Mouse (Mus musculus): ENCODE measurements around the gene Cnpy1. TPM values are rescaled to one million over a fixed set of nuclear protein-coding genes. Genes with fewer than 3 reads are reported as not detected.

The Cnpy1 gene
- polyA plus RNA-seq, 1 experiment, result 2.0 TPM

DNA sequence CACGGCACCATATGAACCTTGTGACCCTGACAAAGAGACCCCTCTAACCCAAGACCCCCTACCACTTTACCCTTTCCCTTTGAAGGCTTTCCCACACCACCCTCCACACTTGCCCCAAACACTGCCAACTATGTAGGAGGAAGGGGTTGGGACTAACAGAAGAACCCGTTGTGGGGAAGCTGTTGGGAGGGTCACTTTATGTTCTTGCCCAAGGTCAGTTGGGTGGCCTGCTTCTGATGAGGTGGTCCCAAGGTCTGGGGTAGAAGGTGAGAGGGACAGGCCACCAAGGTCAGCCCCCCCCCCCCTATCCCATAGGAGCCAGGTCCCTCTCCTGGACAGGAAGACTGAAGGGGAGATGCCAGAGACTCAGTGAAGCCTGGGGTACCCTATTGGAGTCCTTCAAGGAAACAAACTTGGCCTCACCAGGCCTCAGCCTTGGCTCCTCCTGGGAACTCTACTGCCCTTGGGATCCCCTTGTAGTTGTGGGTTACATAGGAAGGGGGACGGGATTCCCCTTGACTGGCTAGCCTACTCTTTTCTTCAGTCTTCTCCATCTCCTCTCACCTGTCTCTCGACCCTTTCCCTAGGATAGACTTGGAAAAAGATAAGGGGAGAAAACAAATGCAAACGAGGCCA is 76.3 kb downstream of the Cnpy1 start:
- H3K27me3 ChIP-seq (ENCODE audit: control insufficient read depth, insufficient read depth, low read length), result peaks cover 87% of the 10 kb centered on the region
- WGBS, result 7% methylated on average over 5 of the region's 5 CpGs
- no peak overlapping the region for H3K4me3 ChIP-seq (ENCODE audit: low read depth, low read length)
- no peaks in the 10 kb centered on the region for H3K36me3 ChIP-seq (ENCODE audit: control insufficient read depth, insufficient read depth, low read length)
- peaks cover 16% of the 10 kb centered on the region for H3K4me1 ChIP-seq (ENCODE audit: control insufficient read depth, insufficient read depth, insufficient read length, low read length)
- H3K27ac ChIP-seq (ENCODE audit: insufficient read depth, low read depth, low read length), result no peak overlapping the region
- TF ChIP-seq CTCF (IDR thresholded peaks at IDR 0.05; ENCODE audit: extremely low read depth, insufficient read length, insufficient replicate concordance, low read depth, low read length) (no peak), POLR2A (IDR thresholded peaks at IDR 0.05; ENCODE audit: low read depth, low read length) (no peak)

DNA sequence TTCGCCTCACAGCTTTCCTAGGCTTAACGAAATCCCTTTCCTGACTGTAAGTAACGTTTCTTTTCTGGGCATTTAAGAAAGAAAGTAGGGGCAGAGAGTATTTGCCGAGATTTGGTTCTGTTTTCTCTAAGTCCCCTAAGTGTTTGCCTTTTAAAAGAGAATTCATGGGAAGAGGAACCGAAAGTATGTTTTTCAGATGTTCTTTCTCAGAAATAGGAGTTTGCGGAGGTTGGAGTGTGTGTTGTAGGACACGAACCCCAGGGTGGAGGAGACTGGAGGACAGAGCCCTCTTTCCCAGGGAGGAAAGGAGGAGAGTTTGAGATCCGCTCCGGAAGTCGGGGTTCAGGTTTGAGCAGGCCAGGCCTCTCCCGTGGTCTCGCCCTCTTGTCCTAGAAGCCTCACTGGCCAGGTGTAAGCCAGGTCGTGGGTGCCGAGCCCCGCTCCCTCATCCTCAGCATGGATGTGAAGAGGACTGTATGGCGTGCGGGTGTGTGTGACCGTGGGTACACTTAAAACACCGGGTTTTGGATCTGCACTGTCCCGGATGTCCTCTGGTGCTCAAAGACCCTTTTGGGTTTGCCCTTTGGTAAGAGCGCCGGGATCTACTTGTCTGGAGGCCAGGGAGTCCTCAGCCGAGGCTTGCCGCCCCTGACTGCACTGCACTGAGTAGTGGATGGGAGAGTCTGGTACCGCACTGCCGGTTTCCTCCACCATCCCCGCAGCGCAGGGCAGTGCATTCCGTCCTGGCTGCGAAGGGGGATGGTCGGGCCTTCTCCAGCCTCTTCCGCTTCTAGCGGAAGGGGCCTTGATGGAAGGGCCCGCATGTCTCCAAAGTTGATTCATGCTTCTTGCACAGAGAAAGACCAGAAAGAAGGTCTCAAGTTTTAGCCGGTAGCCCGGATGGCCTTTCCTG is 77.1 kb downstream of the Cnpy1 start:
- no peak overlapping the region for H3K27ac ChIP-seq (ENCODE audit: insufficient read depth, low read depth, low read length)
- peaks cover 16% of the 10 kb centered on the region for H3K4me1 ChIP-seq (ENCODE audit: control insufficient read depth, insufficient read depth, insufficient read length, low read length)
- H3K27me3 ChIP-seq (ENCODE audit: control insufficient read depth, insufficient read depth, low read length), result peaks cover 86% of the 10 kb centered on the region
- WGBS, result 3% methylated on average over 36 of the region's 36 CpGs
- H3K4me3 ChIP-seq (ENCODE audit: low read depth, low read length), result peak overlapping the region; percentile 37
- TF ChIP-seq CTCF (IDR thresholded peaks at IDR 0.05; ENCODE audit: extremely low read depth, insufficient read length, insufficient replicate concordance, low read depth, low read length) (no peak), POLR2A (IDR thresholded peaks at IDR 0.05; ENCODE audit: low read depth, low read length) (no peak)
- no peaks in the 10 kb centered on the region for H3K36me3 ChIP-seq (ENCODE audit: control insufficient read depth, insufficient read depth, low read length)

DNA sequence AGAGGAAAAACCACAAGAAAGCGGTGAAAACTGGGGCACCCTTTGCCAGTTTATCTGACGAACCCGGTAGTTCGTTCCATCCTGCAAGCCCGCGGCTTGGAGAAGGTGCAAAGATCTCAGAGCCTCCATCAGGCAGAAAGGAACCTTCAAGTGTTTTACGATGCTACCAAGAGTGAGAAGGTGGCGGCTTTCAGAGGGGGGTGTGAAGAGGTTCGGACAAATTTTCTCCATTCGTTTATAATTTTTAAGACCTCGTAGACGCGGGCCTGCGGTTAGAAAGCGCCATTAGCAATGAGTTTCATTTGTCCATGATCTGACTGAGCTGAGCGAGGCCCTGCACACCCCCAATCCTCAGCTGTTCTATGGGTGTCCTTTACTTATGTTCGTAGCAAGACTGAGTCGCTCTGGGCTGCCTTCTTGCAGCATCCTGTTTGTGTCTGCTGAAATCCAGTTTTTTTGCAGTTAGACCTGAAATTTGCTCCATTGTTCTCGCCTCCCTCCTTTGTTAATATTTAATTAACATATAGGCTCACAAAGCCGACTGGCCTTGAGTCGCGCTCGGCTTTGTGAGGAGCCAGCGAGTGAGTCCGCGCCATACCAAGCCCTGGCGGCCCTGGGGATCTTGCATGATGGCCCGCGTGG is 77.9 kb downstream of the Cnpy1 start:
- Histone ChIP-seq H3K27ac (ENCODE audit: insufficient read depth, low read depth, low read length) (no peak overlapping the region), H3K4me3 (ENCODE audit: low read depth, low read length) (no peak overlapping the region), H3K4me1 (ENCODE audit: control insufficient read depth, insufficient read depth, insufficient read length, low read length) (peaks cover 16% of the 10 kb centered on the region), H3K36me3 (ENCODE audit: control insufficient read depth, insufficient read depth, low read length) (no peaks in the 10 kb centered on the region), H3K27me3 (ENCODE audit: control insufficient read depth, insufficient read depth, low read length) (peaks cover 83% of the 10 kb centered on the region)
- WGBS, result 2% methylated on average over 29 of the region's 29 CpGs
- no peak for TF ChIP-seq CTCF (IDR thresholded peaks at IDR 0.05; ENCODE audit: extremely low read depth, insufficient read length, insufficient replicate concordance, low read depth, low read length)
- 0 out of 2 replicates have a peak, but pooled peaks have one; percentile 12 for TF ChIP-seq POLR2A (IDR thresholded peaks at IDR 0.05; ENCODE audit: low read depth, low read length)

DNA sequence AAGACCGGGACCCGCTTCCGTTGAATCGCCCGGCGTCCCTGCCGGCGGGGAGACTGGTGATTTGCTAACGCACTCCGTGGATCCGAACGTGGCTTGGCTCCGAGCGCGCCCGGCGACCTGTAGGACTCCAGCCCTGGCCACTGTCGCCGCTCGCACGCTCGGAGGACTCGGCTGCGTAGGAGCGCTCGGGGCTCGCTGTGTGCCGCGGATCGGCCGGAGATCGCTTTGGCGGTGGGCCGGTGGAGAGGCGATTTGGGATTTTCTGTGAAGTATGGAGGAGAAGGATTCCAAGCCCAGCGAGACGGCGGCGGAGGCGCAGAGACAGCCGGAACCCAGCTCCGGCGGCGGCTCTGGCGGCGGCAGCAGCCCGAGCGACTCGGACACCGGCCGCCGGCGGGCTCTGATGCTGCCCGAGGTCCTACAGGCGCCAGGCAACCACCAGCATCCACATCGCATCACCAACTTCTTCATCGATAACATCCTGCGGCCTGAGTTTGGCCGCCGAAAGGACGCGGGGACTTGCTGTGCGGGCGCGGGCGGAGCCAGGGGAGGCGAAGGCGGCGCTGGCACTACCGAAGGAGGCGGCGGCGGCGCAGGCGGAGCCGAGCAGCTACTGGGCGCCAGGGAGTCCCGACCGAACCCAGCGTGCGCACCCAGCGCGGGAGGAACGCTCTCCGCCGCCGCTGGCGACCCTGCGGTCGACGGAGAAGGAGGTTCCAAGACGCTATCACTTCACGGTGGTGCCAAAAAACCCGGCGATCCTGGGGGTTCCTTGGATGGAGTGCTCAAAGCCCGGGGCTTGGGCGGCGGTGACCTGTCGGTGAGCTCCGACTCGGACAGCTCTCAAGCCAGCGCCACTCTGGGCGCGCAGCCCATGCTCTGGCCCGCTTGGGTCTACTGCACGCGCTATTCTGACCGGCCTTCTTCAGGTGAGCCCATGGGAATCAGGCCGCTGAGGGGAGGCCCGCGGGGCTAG is 79.1 kb downstream of the Cnpy1 start:
- no peaks in the 10 kb centered on the region for H3K36me3 ChIP-seq (ENCODE audit: control insufficient read depth, insufficient read depth, low read length)
- H3K27me3 ChIP-seq (ENCODE audit: control insufficient read depth, insufficient read depth, low read length), result peaks cover 84% of the 10 kb centered on the region
- whole genome bisulfite sequencing, result 1% methylated on average over 111 of the region's 111 CpGs

DNA sequence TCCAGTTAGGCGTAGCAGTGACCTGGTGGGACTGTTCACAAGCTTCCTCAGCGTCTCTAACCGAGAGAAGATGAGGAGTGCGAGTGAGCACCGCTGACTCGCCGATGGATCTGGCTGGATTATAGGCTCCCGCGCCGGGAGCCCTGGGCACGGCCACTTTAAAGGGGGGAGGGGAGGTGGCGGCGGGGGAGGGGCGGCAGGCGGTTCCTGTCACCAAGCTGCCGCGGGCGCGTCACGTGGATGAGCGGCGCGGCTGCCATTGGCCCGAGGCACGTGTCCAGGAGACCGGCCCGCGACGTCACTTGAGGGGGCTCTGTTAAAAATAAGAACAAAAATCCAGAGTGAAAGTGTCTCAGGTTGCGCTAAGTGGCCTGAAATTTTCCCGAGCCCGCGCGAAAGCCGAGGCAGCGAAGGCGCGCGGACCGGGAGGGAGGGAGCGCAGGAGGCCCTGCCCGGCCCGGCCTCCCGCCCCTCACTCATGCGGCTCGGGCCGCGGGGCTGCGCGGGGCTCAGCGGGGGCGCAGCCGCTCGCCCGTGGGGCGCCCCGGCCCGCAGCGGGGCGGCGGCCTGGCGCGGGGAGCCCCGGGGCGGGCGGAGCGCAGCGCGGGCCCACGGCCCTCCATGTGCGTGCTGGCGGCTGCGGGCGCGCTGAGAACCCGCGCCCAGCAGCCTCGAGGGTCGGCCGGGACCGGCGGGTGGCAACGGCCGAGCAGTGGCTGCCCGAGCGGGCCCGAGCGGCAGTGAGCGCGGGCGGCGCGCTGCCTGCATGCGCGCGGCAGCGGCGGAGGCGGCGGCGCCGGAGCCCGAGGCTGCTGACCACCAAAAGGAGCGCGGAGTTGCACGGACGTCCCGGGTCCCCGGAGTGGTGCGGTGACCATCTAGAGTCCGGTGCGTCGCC is 80.0 kb downstream of the Cnpy1 start, which contains the start of gene En2:
TSS of gene En2 (plus strand) at position 337 of the 898 bp plus-strand sequence.
- Histone ChIP-seq H3K27me3 (ENCODE audit: control insufficient read depth, insufficient read depth, low read length) (peaks cover 84% of the 10 kb centered on the region), H3K27ac (ENCODE audit: insufficient read depth, low read depth, low read length) (no peak within 1 kb of the TSS), H3K36me3 (ENCODE audit: control insufficient read depth, insufficient read depth, low read length) (no peaks in the 10 kb centered on the region), H3K4me1 (ENCODE audit: control insufficient read depth, insufficient read depth, insufficient read length, low read length) (peaks cover 16% of the 10 kb centered on the region), H3K4me3 (ENCODE audit: low read depth, low read length) (peak within 1 kb of the TSS; percentile 60)
- TF ChIP-seq CTCF (IDR thresholded peaks at IDR 0.05; ENCODE audit: extremely low read depth, insufficient read length, insufficient replicate concordance, low read depth, low read length) (no peak), POLR2A (IDR thresholded peaks at IDR 0.05; ENCODE audit: low read depth, low read length) (no peak)
- 2% methylated on average over 113 of the region's 113 CpGs for WGBS

More for the DNA sequence above, 79.1 kb downstream of the Cnpy1 start:
- TF ChIP-seq CTCF (IDR thresholded peaks at IDR 0.05; ENCODE audit: extremely low read depth, insufficient read length, insufficient replicate concordance, low read depth, low read length) (no peak), POLR2A (IDR thresholded peaks at IDR 0.05; ENCODE audit: low read depth, low read length) (no peak)
- Histone ChIP-seq H3K27ac (ENCODE audit: insufficient read depth, low read depth, low read length) (no peak overlapping the region), H3K4me3 (ENCODE audit: low read depth, low read length) (peak overlapping the region; percentile 60), H3K4me1 (ENCODE audit: control insufficient read depth, insufficient read depth, insufficient read length, low read length) (peaks cover 16% of the 10 kb centered on the region)
